Mouse (Mus musculus): ENCODE data around the gene Gatb. TPM values are rescaled to one million over a fixed set of nuclear protein-coding genes. Genes with fewer than 3 reads are reported as not detected.

Gatb gene
- polyA plus RNA-seq (2014; fragmentation: Illumina TruSeq; extraction: RNeasy Lipid Tissue Mini Kit (QIAGEN cat#74804); ENCODE audit: low read depth, low replicate concordance): 17.5 TPM

GRCm38 (mm10) chr3:85573864-85574830, at the start of gene Gatb:
TSS of gene Gatb (plus strand) at chr3:85574119.

Other genes starting within 250 kb of the Gatb start
- gene Fam160a1, start 243.2 kb downstream of the Gatb start, polyA plus RNA-seq (2014; fragmentation: Illumina TruSeq; extraction: RNeasy Lipid Tissue Mini Kit (QIAGEN cat#74804); ENCODE audit: low read depth, low replicate concordance): 3.1 TPM

Measured in adrenal gland, adult 10 weeks (tissue).